ENCODE assay signal across 8 mouse cellular contexts in the genomic region with DNA sequence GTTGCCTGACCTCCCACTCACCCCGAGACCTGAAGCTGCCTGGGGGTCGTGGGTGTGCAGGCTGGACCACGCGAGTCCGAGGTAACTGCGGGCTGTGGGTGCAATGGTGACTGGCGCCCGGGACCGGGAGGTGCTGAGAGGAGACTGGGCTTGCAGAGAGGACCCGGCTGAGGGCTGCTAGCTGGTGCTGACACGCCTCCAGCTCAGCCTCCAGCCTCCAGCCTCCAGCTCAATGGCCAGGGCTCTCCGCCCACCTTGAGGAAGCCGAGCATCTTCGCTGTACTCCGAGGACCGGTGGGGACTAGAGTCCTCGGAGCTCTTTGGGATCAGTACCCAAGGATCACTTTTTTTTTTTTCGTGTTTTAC. TPM values are rescaled to one million over a fixed set of nuclear protein-coding genes. Genes with fewer than 3 reads are reported as not detected.
DNase-seq lines count a peak whose midpoint lies in the region; ATAC-seq and TF ChIP-seq lines count a peak whose summit lies in the region.

No protein-coding gene starts in this region.

- no peak for TF ChIP-seq CTCF in C2C12 (IDR thresholded peaks at IDR 0.05; ENCODE audit: control insufficient read depth, insufficient read depth, insufficient read length)

- no peaks in the 10 kb centered on the region for H3K79me3 ChIP-seq in C2C12 (ENCODE audit: low read depth)

- no peaks in the 10 kb centered on the region for H3K9me3 ChIP-seq in heart, embryonic 11.5 days (replicated peaks; ENCODE audit: control insufficient read depth, low read length)
- H3K9me3 ChIP-seq in hindbrain, embryonic 16.5 days (ENCODE audit: control insufficient read depth, low read length) = no peaks in the 10 kb centered on the region
- H3K9me3 ChIP-seq in midbrain, embryonic 10.5 days (replicated peaks) = no peaks in the 10 kb centered on the region

- H3K4me3 ChIP-seq in heart, embryonic 11.5 days (ENCODE audit: low read depth, low read length) = peak overlapping the region; percentile 81
- H3K4me3 ChIP-seq in C2C12 (ENCODE audit: insufficient read depth, poor library complexity, severe bottlenecking) = peak overlapping the region; percentile 66
- H3K4me3 ChIP-seq in hindbrain, embryonic 16.5 days (ENCODE audit: low read length) = peak overlapping the region; percentile 84
- H3K4me3 ChIP-seq in midbrain, embryonic 10.5 days = peak overlapping the region; percentile 82

- WGBS in heart, embryonic 11.5 days (ENCODE audit: insufficient replicate concordance) = under 1% methylated on average over 18 of the region's 18 CpGs
- WGBS in hindbrain, embryonic 16.5 days = 0% methylated on average over 17 of the region's 18 CpGs
- WGBS in midbrain, embryonic 10.5 days = under 1% methylated on average over 18 of the region's 18 CpGs

- H3K79me2 ChIP-seq in C2C12 (ENCODE audit: control insufficient read depth, insufficient read depth) = no peaks in the 10 kb centered on the region

- H3K27ac ChIP-seq in heart, embryonic 11.5 days (ENCODE audit: low read depth, low read length) = peak overlapping the region; percentile 87
- peak overlapping the region; percentile 100 for H3K27ac ChIP-seq in hindbrain, embryonic 16.5 days (ENCODE audit: low read depth, low read length)
- H3K27ac ChIP-seq in midbrain, embryonic 10.5 days (replicated peaks) = peak overlapping the region; percentile 96

- peak overlapping the region; percentile 94 for H3K4me2 ChIP-seq in heart, embryonic 11.5 days
- H3K4me2 ChIP-seq in hindbrain, embryonic 16.5 days (ENCODE audit: low read length) = peak overlapping the region; percentile 93

- H3K36me3 ChIP-seq in heart, embryonic 11.5 days (ENCODE audit: control insufficient read depth, insufficient read depth, low read length) = no peaks in the 10 kb centered on the region
- no peaks in the 10 kb centered on the region for H3K36me3 ChIP-seq in C2C12 (ENCODE audit: control insufficient read depth, insufficient read depth)
- H3K36me3 ChIP-seq in hindbrain, embryonic 16.5 days (ENCODE audit: control insufficient read depth, insufficient read depth, low read length) = no peaks in the 10 kb centered on the region
- H3K36me3 ChIP-seq in midbrain, embryonic 10.5 days = no peaks in the 10 kb centered on the region

- DNase-seq in heart, postnatal 4 days = no peak
- DNase-seq in midbrain, embryonic 10.5 days (ENCODE audit: low spot score) = no peak
- DNase-seq in layer of hippocampus, adult 9-11 months = no peak
- DNase-seq in right cerebral cortex, postnatal 25 days = no peak

- peak overlapping the region; percentile 71 for H3ac ChIP-seq in C2C12 (ENCODE audit: control insufficient read depth, insufficient read length, low read depth)

- no peaks in the 10 kb centered on the region for H3K27me3 ChIP-seq in heart, embryonic 11.5 days (ENCODE audit: control insufficient read depth, insufficient read depth, low read length)
- no peaks in the 10 kb centered on the region for H3K27me3 ChIP-seq in C2C12 (ENCODE audit: control insufficient read depth, insufficient read depth, insufficient read length)
- H3K27me3 ChIP-seq in hindbrain, embryonic 16.5 days (replicated peaks; ENCODE audit: control insufficient read depth, insufficient read depth, low read length) = no peaks in the 10 kb centered on the region
- H3K27me3 ChIP-seq in midbrain, embryonic 10.5 days (ENCODE audit: low read depth, poor library complexity, severe bottlenecking) = no peaks in the 10 kb centered on the region

- ATAC-seq in heart, embryonic 11.5 days (replicated peaks; ENCODE audit: insufficient number of reproducible peaks, low FRiP score, low TSS enrichment) = peak; percentile 70
- peak; percentile 59 for ATAC-seq in common myeloid progenitor, adult 5-6 weeks (replicated peaks; ENCODE audit: low read depth, poor library complexity, severe bottlenecking)
- ATAC-seq in hindbrain, embryonic 16.5 days = peak; percentile 77

- H3K9ac ChIP-seq in heart, embryonic 11.5 days (ENCODE audit: low read depth, low read length) = peak overlapping the region; percentile 94
- H3K9ac ChIP-seq in hindbrain, embryonic 16.5 days (ENCODE audit: low read depth, low read length) = peak overlapping the region; percentile 79

- peaks cover 6% of the 10 kb centered on the region; the same call in 1 of the 2 replicates for H3K4me1 ChIP-seq in heart, embryonic 11.5 days (ENCODE audit: control insufficient read depth, insufficient read depth, low read length)
- H3K4me1 ChIP-seq in hindbrain, embryonic 16.5 days (ENCODE audit: control insufficient read depth, insufficient read depth, low read depth, low read length) = peaks cover 12% of the 10 kb centered on the region
- peaks cover 52% of the 10 kb centered on the region for H3K4me1 ChIP-seq in midbrain, embryonic 10.5 days

TF ChIP-seq in C2C12, 6 proteins besides CTCF, POLR2A, EP300 and RAD21:
- TF ChIP-seq FOSL1 (IDR thresholded peaks at IDR 0.05; ENCODE audit: insufficient read depth, low read length, poor library complexity, severe bottlenecking) (no peak), USF1 (IDR thresholded peaks at IDR 0.05; ENCODE audit: low read depth) (no peak), MYOG (IDR thresholded peaks at IDR 0.05; ENCODE audit: control insufficient read depth, extremely low read depth, insufficient read length) (no peak), CEBPB (IDR thresholded peaks at IDR 0.05; ENCODE audit: low read depth) (no peak), MAX (IDR thresholded peaks at IDR 0.05) (no peak), MYOD1 (IDR thresholded peaks at IDR 0.05; ENCODE audit: control insufficient read depth, insufficient read length, low read depth) (no peak)

RNA-seq across cellular contexts. Expression of a gene that starts 0.3 kb away (rescaled TPM):
- polyA plus RNA-seq in heart, embryonic 11.5 days (2014; fragmentation: Nextera tagmentation; extraction: Ambion mirVana) = 2.5 and 4.9 TPM in 2 replicates
- 1 to 10 TPM; 1.4 to 1.5 TPM for total RNA-seq in heart, postnatal 4 days (2021)
- polyA plus RNA-seq in C2C12 (2012; fragmentation: generic; extraction: Trizol) = 0.37 TPM
- 21.4 and 22.6 TPM in 2 replicates for total RNA-seq in common myeloid progenitor, adult 5-6 weeks (2017)
- polyA plus RNA-seq in hindbrain, embryonic 16.5 days (2015; fragmentation: Nextera tagmentation; extraction: Ambion mirVana) = 3.3 and 3.7 TPM in 2 replicates
- 4.3 and 5.1 TPM in 2 replicates for polyA plus RNA-seq in midbrain, embryonic 10.5 days (2016; fragmentation: Nextera tagmentation; extraction: Ambion mirVana)

RNA-seq across cellular contexts. Expression of a gene that starts 39.4 kb away (rescaled TPM):
- polyA plus RNA-seq in heart, embryonic 11.5 days (2014; fragmentation: Nextera tagmentation; extraction: Ambion mirVana) = 111 and 115 TPM in 2 replicates
- total RNA-seq in heart, postnatal 4 days (2021) = 10 to 100 TPM; 64.5 to 68.7 TPM
- polyA plus RNA-seq in C2C12 (2012; fragmentation: generic; extraction: Trizol) = 34.0 TPM
- 299 and 303 TPM in 2 replicates for total RNA-seq in common myeloid progenitor, adult 5-6 weeks (2017)
- polyA plus RNA-seq in hindbrain, embryonic 16.5 days (2015; fragmentation: Nextera tagmentation; extraction: Ambion mirVana) = 227 and 245 TPM in 2 replicates
- 302 and 314 TPM in 2 replicates for polyA plus RNA-seq in midbrain, embryonic 10.5 days (2016; fragmentation: Nextera tagmentation; extraction: Ambion mirVana)
